Mouse (Mus musculus) urinary bladder, postnatal 4 days (tissue): Measurements from ENCODE around the gene Psmd12.

ENCODE experiments used
- DNase-seq, 2 experiments: peaks; one replicate each; pipeline ENCODE4 v3.0.0; 2021 to 2022; ENCODE audit warnings: low spot score in 2 of 2

The Psmd12 gene

DNA sequence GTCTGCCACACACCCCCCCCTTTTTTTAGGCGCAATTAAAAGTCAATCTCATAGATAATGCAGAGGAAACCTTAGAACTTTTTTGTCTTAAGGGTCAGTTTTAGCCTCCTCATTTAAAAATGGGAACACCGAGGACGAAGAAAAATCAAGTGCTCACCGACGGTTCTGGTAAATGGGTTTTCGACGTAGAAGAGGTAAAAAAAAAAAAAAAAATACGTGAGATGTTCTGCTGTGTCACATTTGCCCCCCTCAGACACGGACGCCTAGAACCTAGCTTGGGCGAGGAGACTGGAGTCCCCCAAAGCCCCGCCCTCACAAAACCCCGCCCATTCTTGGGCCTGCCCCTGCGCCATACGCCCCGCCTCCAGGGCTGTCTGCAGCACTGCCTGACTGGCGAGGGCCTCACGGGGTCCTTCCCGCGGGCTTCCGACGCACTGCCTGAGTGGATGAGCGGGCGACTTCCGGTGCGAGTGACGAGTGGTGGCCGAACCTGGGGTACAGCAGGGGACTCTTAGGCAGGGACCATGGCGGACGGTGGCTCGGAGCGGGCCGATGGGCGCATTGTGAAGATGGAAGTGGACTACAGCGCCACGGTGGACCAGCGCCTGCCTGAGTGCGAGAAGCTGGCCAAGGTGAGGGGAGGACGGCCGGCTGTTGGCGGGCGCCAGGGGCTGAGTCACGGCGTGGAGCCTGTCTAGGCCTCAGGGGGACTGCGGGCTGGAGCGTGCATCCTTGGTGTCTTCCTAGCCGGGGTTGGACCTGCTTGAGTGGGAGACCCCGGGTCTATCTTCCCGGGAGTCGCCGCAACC is at the start of gene Psmd12:
Psmd12 (plus strand) TSS at position 432 of the 809 bp plus-strand sequence.
- peak; percentile 93 to 98 for DNase-seq

DNA sequence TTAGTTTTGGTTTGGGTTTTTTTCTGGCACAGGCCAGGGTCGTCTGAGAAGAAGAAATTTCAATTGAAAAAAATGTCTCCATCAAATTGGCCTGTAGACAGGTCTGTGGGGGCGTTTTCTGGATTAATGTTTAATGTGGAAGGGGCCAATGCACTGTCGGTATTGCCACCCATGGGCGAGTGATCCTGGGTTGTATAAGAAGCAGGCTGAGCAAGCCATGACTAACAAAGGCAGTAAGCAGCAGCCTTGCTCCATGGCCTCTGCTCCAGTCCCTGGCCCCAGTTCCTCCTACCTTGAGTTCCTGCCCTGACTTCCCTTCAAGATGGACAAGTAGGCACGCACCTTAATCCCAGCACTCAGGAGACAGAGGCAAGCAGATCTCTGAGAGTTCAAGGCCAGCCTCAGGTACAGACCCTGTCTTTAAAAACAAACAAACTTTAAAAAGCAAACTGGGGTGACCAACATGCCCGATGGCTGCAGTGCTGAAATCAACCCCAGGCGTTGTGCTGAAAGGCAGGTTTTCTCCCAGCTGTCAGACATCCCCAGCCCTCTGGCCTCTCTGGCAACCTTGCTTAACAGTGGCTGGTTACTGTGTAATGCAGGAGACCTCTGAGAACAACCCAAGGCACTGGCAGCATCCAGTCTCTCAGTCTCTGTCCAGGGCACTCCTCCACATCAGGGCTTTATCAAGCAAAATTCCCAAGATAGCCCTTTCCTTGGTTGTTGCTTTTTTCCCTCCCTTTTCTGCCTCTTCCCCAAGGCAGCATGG is 47.9 kb upstream of the Psmd12 start:
- no peak for DNase-seq

- DNase-seq: no peak
These were observed 43.4 kb upstream of the Psmd12 start for GRCm38 (mm10) chr11:107435776-107436449.

GRCm38 (mm10) chr11:107437723-107438122 is 41.6 kb upstream of the Psmd12 start:
- no peak for DNase-seq

GRCm38 (mm10) chr11:107438140-107438539 is 41.1 kb upstream of the Psmd12 start:
- DNase-seq: no peak

DNA sequence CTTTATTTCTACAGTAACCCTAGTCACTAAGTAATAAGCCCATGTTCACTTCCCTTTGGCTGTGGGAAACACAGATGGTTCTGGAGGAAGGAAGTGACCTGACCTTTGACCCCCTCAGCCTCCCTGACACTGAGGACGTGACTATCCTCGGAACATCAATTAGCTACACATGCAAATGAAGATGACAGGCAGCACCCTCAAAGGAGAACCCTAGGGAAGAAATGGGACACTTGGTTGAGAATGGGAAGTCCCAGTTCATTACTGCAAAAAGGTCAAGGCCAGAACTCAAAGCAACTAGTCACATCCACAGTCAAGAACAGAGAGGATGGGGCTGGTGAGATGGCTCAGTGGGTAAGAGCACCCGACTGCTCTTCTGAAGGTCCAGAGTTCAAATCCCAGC is 38.2 kb upstream of the Psmd12 start:
- no peak for DNase-seq

DNA sequence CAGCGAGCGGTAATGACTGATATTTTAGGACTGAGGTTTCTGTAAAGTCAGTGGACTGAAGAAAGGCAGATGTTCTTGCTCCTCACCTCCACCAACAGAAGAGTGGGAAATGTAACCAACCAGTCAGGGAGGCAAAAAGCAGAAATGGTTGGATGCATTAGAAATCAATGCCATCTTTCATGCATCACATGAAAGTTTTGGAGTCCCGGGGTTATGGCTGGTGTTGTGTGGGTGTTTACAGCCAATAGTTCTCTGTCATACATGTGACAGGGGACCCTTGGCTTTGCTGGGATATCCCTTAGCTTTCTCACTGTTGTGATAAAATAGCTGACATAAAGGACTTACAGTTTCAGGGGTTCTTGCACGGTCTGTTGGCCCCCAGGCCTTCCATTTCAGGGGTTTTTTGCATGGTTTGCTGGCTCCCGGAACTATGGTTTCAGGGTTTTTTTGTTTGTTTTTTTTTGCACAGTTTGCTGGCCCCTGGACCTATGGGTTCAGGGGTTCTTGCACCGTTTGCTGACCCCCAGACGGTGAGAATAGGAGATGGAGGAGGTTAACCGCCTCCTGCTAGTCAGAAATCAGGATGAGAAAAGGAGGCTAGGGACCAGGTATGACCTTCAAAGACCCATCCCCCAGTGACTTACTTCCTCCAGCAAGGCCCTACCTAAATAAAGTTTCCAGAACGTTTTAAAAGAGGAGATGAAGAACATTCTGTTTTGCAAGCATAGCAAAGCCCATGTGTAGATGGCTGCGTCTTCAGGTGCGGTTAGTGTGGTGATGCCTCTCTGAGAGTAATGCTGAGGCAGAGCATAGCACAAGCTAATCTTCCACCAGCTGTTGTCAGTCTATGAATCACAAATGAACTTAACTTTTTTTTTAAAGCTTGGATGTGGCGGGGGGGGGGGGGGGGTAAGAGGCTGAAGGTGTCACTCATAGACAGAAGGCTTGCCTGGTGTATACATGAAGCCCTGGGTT is 35.9 kb upstream of the Psmd12 start:
- DNase-seq: no peak

DNA sequence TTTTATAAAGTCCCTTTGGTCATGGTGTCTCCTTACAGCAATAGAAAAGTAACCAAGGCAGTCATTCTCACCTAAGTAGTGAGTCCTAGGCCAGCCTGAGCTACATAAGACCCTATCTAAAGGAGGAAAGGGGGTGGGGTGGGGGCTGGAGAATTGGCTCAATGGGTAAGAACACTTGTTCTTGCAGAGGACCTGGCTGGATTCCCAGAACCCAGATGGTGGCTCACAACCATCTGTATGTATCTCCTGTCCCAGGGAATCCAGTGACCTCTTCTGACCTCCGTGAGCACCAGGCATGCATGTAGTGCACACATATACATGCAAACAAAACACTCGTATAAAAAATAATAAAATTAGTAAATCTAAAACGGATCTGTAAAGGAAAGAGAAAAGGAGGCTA is 33.6 kb upstream of the Psmd12 start:
- DNase-seq: no peak

DNA sequence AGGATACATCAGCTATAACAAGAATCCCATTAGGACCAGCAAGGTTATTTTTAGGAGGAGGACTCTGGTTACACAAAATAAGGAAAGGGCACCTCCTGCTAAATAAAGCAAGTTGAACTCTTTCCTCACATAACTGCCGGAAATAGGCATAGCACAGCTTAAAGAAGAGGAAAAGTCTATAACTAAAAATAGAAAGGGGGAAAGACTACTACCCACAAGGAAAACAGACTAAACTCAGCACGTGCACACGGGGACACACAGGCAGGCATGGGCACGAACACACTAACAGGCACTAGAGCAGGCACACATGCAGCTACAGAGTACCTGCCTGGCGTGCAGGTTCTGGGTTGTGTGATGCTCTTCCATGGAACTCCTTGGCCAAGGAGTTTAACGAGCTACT is 32.6 kb upstream of the Psmd12 start:
- no peak for DNase-seq

DNA sequence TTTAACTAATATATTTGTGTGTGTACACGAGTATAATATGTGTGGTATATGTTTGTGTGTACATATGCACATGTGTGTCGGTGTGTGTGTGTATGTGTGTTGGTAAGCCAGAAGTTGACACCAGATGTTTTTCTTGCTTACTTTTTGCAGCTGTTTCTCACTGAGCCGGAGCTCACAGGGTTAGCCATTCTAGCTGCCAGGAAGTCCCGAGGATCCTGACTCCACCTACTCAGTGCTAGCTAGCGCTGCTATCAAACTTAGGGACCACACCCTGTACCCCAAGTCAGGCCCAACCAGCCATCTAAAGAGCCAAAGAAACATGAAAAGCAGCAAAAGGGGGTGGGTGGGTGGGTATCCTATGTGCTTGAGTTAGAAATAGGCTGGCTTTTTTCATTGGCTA is 31.9 kb upstream of the Psmd12 start:
- no peak for DNase-seq

GRCm38 (mm10) chr11:107447915-107448314 is 31.4 kb upstream of the Psmd12 start:
- DNase-seq: no peak

- DNase-seq: no peak
These were observed 29.9 kb upstream of the Psmd12 start for GRCm38 (mm10) chr11:107449169-107449910.

- DNase-seq: no peak
These were observed 29.2 kb upstream of the Psmd12 start for GRCm38 (mm10) chr11:107450097-107450496.

- no peak for DNase-seq
These were observed 28.2 kb upstream of the Psmd12 start for GRCm38 (mm10) chr11:107451106-107451505.

GRCm38 (mm10) chr11:107452053-107452452 is 27.2 kb upstream of the Psmd12 start:
- no peak for DNase-seq

DNA sequence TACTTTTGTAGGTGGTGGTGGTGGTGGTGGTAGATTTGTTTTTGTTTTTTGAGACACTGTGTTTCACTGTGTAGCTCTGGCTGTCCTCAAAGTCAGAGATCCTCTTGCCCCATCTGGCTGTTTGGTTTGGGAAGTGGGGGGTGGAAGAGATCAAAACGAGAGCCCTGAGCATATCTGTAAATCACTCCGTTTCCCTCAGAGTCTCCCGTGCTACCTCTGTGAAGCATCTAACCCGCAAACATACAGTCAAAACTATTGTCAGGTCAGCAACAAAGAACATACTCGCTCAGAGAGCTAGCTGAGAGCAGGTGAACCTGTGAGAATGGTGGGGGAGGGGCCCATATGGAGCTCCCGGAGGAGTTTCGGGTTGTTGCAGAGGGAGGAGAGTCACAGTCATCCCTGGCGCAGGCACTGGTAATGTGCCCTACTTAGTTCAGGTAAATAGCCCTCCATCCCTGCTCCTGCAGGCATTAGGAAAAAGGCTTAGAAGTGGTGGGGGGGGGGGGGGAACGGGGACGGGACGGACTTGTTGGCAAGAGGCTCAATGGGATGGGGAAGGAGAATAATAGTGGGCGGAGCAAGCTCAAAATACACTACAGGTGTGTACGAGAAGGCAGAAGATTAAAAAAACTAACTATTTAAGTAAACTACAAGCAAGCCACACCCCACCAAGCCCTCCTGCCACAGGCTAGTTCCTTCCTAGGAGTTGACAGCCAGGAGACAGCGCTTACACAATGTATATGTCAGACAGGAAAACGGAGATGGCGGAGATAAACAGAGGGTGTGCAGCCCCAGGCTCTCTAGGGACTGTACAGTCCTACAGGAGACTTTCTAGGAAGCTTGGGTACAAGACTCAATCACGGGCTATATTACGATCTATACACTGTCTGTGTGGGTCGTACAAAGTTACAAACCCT is 24.5 kb upstream of the Psmd12 start:
- no peak for DNase-seq

GRCm38 (mm10) chr11:107457282-107457681 is 22.0 kb upstream of the Psmd12 start:
- DNase-seq: no peak

- DNase-seq: no peak
These were observed 21.0 kb upstream of the Psmd12 start for GRCm38 (mm10) chr11:107458286-107458685.

DNA sequence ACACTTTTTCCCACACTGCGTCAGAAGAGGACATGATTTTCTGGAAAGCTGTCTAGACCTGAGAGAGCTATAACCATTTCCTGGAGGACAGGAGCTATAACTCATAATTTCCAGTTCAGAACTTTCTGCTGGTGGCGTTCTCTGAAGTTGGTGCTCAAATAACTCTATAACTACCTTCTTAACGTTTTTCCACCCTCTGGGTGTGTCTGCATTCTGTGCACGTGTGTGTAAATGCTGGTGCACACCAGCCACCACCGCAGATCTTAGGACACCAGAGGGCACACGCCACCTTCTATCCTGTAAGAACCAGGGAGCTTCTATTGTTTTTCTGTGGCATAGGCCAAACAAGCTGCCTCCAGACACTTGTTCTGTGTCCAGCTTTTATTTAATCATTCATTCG is 20.3 kb upstream of the Psmd12 start:
- no peak for DNase-seq

- no peak for DNase-seq
These were observed 19.5 kb upstream of the Psmd12 start for GRCm38 (mm10) chr11:107459828-107460227.
